Mouse (Mus musculus) layer of hippocampus, postnatal 25 days (tissue): ENCODE data around the gene Cfap100. TPM values are rescaled to one million over a fixed set of nuclear protein-coding genes. Genes with fewer than 3 reads are reported as not detected.

Experiments used
- DNase-seq, 2 experiments: peaks; one replicate each; pipeline ENCODE4 v3.0.0; 2022; ENCODE audit warnings: mixed read lengths in 2 of 2, low spot score in 1 of 2; ENCODE audit errors: extremely low spot score in 1 of 2
- total RNA-seq, 2 experiments: library from RNA; stranded (reverse); gene quantifications; 2 replicates each; pipeline ENCODE4 v1.2.3; 2021

Cfap100 gene
- 10 to 100 TPM in 1 of 2 experiments, 1 to 10 TPM in 1; 8.3 to 15.7 TPM for total RNA-seq

DNA sequence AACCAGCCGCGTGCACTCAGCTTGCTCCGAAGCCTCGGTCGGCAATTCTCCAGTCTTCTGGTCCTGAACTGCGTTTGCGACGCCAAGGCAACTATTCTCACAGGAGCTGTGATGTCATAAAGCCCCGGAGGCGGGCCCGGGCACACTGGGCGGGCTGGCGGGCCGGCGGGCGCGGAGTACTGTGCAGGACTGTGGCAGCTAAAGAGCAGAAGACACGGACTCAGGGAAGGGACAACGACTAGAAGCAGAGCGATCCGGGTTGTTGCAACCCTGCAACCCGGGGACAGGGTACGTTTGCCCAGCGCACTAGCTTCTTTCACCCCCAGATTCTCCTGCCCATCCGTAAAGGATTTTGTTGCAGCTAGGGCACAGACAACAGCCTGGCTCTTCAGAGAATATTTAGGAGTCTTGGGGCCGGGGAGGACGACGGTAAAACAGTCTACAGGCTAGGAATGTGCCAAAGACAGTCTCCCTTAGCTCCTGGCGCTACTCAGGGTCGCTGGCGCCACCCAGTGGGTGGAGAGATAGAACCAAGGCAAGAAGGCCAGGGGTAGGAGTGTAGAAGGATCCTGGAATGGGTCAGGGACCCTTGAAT lies at the start of gene Cfap100:
Cfap100 (minus strand) TSS at position 418 of the 595 bp plus-strand sequence.
- peak; percentile 59 to 80 for DNase-seq

GRCm38 (mm10) chr6:90476941-90477518 lies 48.4 kb upstream of the Cfap100 start:
- no peak for DNase-seq

- DNase-seq: no peak
These were observed 47.2 kb upstream of the Cfap100 start for GRCm38 (mm10) chr6:90475854-90476212.

DNA sequence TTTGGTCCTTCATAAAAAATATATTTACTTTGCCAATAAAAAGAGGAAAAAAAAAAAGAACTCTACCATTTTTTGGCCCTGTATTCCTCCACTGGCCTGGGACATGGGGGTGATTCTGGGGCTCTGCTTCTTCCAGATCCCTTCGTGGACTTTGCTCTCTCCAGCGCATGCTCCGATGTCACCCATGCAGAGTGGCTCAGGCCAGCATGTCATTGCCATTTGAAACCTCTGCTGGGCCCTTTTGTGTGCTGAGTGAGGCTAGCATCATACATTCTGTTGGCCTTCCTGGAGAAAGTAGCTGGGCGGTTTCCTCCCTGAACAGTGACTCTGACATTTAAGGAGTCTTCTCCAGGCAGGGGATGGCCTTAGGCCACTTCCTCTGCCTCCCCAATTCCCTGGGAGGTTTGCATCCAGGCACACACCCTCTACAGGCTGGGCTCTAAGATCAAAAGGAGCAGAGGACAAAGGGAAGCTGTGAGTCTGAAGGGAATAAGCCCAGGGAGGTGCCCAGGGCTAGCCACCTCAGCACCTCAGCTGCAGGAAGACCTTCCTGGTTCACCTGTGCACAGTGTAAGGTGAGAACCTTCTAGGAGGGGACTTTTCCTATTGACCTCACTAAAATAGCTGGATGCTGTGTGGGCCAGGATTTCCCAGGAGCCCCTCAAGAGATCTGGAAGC lies 46.7 kb upstream of the Cfap100 start:
- DNase-seq: no peak

DNA sequence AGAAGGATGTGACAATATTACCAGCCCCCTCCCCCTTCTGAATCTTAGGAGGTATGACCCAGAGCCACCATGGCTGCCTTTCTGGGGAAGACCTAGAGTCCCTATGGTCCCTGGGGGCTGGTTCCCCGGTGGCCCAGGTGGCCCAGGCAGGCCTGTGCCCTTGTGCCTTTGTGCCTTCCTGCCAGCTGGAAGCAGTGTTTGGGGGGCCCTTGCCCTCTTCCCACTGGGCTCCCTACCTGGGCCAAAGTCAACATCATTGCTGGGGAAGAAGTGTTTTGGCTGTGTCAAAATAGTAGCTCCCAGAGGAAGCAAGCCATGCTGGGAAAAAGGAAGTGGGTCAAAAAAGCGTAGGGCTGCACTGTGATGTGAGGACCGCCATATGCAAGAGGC lies 45.8 kb upstream of the Cfap100 start:
- no peak for DNase-seq

GRCm38 (mm10) chr6:90473630-90474360 lies 45.2 kb upstream of the Cfap100 start:
- no peak for DNase-seq

GRCm38 (mm10) chr6:90472697-90473096 lies 44.1 kb upstream of the Cfap100 start:
- DNase-seq: no peak

DNA sequence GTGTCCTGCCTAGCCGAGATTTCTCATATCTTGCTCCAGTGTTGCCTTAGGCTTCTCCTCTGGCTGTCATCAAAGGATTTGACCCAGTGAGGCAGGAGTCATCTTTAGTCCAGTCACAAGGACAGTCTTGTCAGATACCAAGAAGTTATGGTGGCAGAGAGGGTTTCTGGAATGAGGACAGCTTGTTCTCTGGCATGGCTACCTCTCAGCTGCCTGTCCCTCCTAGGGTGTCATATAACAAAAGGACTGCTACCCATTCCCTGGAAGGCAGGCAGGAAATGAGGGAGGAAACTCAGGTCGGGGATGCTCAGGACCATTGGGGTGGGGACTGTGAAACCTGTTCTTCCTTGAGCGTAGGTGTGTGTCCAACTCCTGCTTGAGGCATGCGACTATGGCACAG lies 43.5 kb upstream of the Cfap100 start:
- DNase-seq: no peak

DNA sequence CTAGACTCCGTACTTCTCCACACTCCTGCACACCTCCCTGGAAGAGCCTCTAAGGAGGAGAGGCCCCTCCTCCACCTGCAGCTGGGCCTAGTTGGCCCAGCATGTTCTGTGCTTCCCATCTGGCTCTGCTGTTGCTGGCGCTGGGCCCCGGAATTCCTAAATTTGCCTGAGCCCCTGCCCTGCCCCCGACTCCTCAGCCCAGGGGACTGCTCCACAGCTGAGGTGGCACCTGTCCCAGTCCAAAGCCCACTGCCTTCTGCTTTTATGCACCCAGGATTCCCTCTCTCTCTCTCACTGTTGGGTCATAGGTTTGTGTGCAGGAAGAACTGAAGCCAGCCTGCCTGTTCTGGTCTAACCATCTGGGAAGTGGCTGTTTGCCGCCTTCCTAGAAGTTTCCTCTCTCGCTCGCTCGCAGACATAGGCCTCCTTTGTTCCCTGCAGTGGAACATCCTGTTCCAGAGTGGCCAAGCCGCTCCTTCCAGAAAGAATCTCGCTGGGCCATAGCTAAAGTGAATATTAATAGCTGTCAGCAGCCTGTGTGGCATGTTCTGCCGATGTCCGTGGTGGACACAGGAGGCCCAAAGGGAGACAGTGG lies 42.4 kb upstream of the Cfap100 start:
- peak; percentile 31 to 49 for DNase-seq

DNA sequence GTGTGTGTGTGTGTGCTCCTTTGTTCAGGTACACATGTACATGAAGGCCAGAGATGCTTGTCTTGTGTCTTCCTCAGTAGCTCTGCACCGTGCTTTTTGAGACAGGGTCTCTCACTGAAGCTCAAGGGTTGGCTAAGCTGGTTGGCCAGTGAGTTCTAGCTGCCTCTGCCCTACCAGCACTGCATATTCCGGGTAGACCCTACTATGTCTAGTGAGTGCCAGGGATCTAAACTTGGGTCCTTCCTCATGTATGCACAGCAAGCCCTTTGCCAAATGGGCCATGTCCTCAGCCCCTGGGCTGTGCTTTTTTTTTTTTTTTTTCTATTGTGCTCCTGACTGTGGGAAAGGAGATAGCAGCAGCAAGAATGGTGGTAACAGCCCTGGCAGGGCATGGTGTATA lies 41.7 kb upstream of the Cfap100 start:
- no peak for DNase-seq

GRCm38 (mm10) chr6:90469041-90469440 lies 40.4 kb upstream of the Cfap100 start:
- no peak for DNase-seq

DNA sequence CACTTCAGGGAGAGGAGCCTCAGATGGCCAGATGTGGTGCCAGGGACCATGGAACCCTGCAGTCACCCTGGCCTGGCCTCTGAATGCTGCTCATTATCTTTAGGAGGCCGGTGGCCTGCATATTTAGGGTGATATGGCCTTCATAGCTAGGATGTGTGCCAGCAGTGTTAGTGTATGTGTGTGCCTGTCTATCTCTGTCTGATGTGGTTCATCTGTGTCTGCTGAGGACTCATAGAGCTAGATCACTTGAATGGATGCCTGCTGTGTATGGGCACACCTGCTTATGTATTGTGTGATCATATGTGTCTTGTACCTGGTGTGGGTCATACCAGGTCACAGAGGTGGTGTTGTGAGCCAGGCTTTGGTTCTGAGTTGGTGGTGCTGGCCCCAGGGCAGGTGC lies 39.6 kb upstream of the Cfap100 start:
- DNase-seq: no peak

- no peak for DNase-seq
These were observed 38.3 kb upstream of the Cfap100 start for GRCm38 (mm10) chr6:90466847-90467410.

DNA sequence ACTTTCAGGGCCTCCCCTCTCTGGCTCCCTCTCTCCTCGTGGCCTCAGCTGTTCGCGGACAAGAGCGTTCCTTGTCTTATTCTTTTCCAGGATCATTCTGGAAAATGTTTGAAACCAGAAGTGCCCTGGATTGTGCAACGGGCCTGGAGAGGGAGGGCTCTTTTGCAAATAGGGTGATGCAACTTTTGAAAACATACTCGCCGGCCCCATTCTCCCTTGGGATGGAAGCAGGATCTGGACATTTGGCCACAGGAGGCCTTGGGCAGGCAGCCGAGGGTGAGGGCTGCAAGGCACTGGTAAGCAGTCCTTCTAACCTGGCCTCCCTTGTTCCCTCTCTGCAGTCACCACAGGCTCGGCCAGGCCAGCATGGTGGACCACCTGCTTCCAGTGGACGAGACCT lies 37.5 kb upstream of the Cfap100 start:
- no peak for DNase-seq

DNA sequence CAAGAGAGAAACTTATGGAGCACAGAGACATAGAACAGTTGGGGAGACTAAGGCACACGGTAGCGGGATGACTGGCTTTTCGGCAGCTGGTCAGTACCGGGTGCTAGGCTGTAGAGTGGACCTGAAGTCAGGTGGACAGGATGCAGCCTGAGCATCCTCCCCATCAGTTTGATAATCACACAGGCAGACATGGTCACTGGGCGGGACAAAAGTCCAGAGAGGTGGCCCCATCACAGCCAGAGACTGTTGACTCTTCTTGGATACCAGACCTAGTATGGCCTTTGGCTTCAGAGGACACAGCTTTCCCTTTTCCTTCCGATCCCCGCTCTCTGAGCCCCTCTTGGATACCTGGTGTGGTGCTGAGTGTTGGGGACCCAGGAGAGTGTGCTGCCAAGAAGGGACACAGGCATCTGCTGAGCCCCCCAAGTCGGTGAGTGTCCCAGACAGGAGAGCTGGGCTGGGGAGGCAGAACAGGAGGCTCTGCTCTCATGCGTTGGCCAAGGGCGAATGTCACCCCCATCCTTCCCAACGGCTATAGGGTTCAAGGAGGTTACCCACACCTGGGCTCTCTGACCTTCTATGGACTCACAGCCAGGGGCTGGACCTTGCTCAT lies 36.5 kb upstream of the Cfap100 start:
- no peak for DNase-seq

DNA sequence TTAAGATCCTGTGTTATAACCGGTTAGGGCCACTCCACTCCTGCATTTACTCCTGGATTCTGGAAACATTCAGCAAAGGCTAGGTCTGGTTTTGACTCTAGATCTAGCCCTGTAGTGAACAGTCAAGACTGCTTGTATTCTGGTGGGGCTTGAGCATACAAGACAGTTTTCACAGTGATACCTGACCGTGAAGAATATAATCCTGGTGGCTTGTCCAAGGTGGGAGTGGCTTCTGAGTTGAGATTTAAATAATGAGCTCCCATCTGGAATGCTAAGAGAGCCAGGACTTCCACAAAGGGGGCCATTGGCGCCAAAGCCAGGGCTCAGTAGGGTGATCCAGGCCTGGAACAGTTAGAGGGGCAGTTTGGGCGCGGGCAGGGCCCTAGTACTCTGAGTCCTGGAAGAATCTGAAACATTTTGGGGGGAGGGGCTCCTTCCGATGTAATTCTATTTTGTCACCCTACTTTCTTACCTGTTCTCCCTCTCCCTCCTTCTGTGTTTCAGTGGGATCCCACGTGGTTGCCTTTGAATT lies 35.4 kb upstream of the Cfap100 start:
- no peak for DNase-seq

DNA sequence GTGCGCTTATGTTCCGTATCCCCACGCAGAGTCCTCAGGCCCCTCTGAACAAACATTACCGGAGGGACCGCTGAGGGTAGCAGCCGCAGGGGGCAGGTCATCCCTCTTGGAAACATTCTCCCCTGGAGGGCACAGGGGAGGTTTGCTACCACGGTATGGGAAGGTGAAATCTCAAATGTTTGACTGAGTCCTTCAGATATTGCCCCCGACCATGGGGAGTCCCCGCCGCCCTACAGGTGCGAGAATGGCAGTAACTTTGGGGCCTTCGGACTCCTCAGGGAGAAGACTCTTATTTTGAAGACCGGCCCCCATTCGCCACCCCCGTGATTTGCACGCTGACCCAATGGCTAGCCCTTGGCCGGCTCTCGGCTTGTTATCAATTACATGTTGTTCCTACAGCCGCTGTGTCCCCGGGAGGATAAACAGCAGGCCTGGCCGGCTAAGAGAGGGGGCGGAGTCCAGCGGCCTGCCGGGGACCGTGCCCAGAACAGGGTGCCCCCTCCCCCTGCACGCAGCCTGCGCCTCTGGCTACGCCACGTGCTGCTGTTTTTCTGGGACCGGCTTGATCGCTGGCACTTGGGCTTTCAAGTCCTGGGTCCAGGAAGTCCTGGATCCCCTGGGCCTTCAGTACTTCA lies 34.7 kb upstream of the Cfap100 start:
- peak; percentile 56 to 58 for DNase-seq

GRCm38 (mm10) chr6:90462841-90463227 lies 34.2 kb upstream of the Cfap100 start:
- DNase-seq: peak; percentile 24 to 34

- DNase-seq: peak; percentile 71 to 73
These were observed 33.6 kb upstream of the Cfap100 start, which contains the start of gene Klf15 for GRCm38 (mm10) chr6:90462181-90462706. Gene Klf15, plus strand, starts transcription at chr6:90462576.
